Mouse (Mus musculus): Measurements from ENCODE around the gene Shq1. TPM values are rescaled to one million over a fixed set of nuclear protein-coding genes. Genes with fewer than 3 reads are reported as not detected.

Shq1 gene
- polyA plus RNA-seq, 1 experiment, result 6.3 TPM

GRCm38 (mm10) chr6:100674974-100675373, 4.0 kb upstream of the Shq1 start:
- H3K4me1 ChIP-seq (ENCODE audit: control insufficient read depth, insufficient read depth, low read length), result no peaks in the 10 kb centered on the region
- H3K27ac ChIP-seq (ENCODE audit: insufficient read depth, low read length), result no peak overlapping the region
- TF ChIP-seq POLR2A (IDR thresholded peaks at IDR 0.05; ENCODE audit: low read depth, low read length) (no peak), CTCF (IDR thresholded peaks at IDR 0.05; ENCODE audit: borderline replicate concordance, insufficient read depth, low read length) (no peak)
- no peak overlapping the region for H3K4me3 ChIP-seq (ENCODE audit: insufficient read depth, low read length)

GRCm38 (mm10) chr6:100671401-100671800, 444 bp upstream of the Shq1 start:
- no peak for TF ChIP-seq CTCF (IDR thresholded peaks at IDR 0.05; ENCODE audit: borderline replicate concordance, insufficient read depth, low read length)
- no peak for TF ChIP-seq POLR2A (IDR thresholded peaks at IDR 0.05; ENCODE audit: low read depth, low read length)
- Histone ChIP-seq H3K4me1 (ENCODE audit: control insufficient read depth, insufficient read depth, low read length) (no peaks in the 10 kb centered on the region), H3K27ac (ENCODE audit: insufficient read depth, low read length) (no peak overlapping the region), H3K4me3 (ENCODE audit: insufficient read depth, low read length) (peak overlapping the region; percentile 11; the same call in 1 of the 2 replicates)

GRCm38 (mm10) chr6:100670370-100670841, 551 bp downstream of the Shq1 start:
- peak overlapping the region; percentile 88 for H3K4me3 ChIP-seq (ENCODE audit: insufficient read depth, low read length)
- no peaks in the 10 kb centered on the region for H3K4me1 ChIP-seq (ENCODE audit: control insufficient read depth, insufficient read depth, low read length)
- TF ChIP-seq POLR2A (IDR thresholded peaks at IDR 0.05; ENCODE audit: low read depth, low read length) (peak; percentile 17; the same call in 1 of the 2 replicates), CTCF (IDR thresholded peaks at IDR 0.05; ENCODE audit: borderline replicate concordance, insufficient read depth, low read length) (no peak)
- no peak overlapping the region for H3K27ac ChIP-seq (ENCODE audit: insufficient read depth, low read length)

- no peaks in the 10 kb centered on the region for H3K4me1 ChIP-seq (ENCODE audit: control insufficient read depth, insufficient read depth, low read length)
- TF ChIP-seq CTCF (IDR thresholded peaks at IDR 0.05; ENCODE audit: borderline replicate concordance, insufficient read depth, low read length), result no peak
- H3K27ac ChIP-seq (ENCODE audit: insufficient read depth, low read length), result no peak overlapping the region
- no peak overlapping the region for H3K4me3 ChIP-seq (ENCODE audit: insufficient read depth, low read length)
Measured at GRCm38 (mm10) chr6:100668858-100669257, 2.1 kb downstream of the Shq1 start.

- no peak for TF ChIP-seq CTCF (IDR thresholded peaks at IDR 0.05; ENCODE audit: borderline replicate concordance, insufficient read depth, low read length)
- no peak for TF ChIP-seq POLR2A (IDR thresholded peaks at IDR 0.05; ENCODE audit: low read depth, low read length)
- no peaks in the 10 kb centered on the region for H3K4me1 ChIP-seq (ENCODE audit: control insufficient read depth, insufficient read depth, low read length)
- H3K27ac ChIP-seq (ENCODE audit: insufficient read depth, low read length), result no peak overlapping the region
- no peak overlapping the region for H3K4me3 ChIP-seq (ENCODE audit: insufficient read depth, low read length)
Measured at GRCm38 (mm10) chr6:100667644-100668043, 3.3 kb downstream of the Shq1 start.

GRCm38 (mm10) chr6:100662224-100662623, 8.7 kb downstream of the Shq1 start:
- Histone ChIP-seq H3K27ac (ENCODE audit: insufficient read depth, low read length) (no peak overlapping the region), H3K4me1 (ENCODE audit: control insufficient read depth, insufficient read depth, low read length) (peaks cover 4% of the 10 kb centered on the region; the same call in 1 of the 2 replicates), H3K4me3 (ENCODE audit: insufficient read depth, low read length) (no peak overlapping the region)
- TF ChIP-seq CTCF (IDR thresholded peaks at IDR 0.05; ENCODE audit: borderline replicate concordance, insufficient read depth, low read length) (no peak), POLR2A (IDR thresholded peaks at IDR 0.05; ENCODE audit: low read depth, low read length) (no peak)

- no peak for TF ChIP-seq CTCF (IDR thresholded peaks at IDR 0.05; ENCODE audit: borderline replicate concordance, insufficient read depth, low read length)
- TF ChIP-seq POLR2A (IDR thresholded peaks at IDR 0.05; ENCODE audit: low read depth, low read length), result no peak
- H3K4me1 ChIP-seq (ENCODE audit: control insufficient read depth, insufficient read depth, low read length), result peaks cover 4% of the 10 kb centered on the region; the same call in 1 of the 2 replicates
- no peak overlapping the region for H3K27ac ChIP-seq (ENCODE audit: insufficient read depth, low read length)
- H3K4me3 ChIP-seq (ENCODE audit: insufficient read depth, low read length), result no peak overlapping the region
Measured at GRCm38 (mm10) chr6:100660395-100660794, 10.6 kb downstream of the Shq1 start.

- Histone ChIP-seq H3K4me1 (ENCODE audit: control insufficient read depth, insufficient read depth, low read length) (no peaks in the 10 kb centered on the region), H3K4me3 (ENCODE audit: insufficient read depth, low read length) (no peak overlapping the region), H3K27ac (ENCODE audit: insufficient read depth, low read length) (no peak overlapping the region)
- no peak for TF ChIP-seq POLR2A (IDR thresholded peaks at IDR 0.05; ENCODE audit: low read depth, low read length)
- no peak for TF ChIP-seq CTCF (IDR thresholded peaks at IDR 0.05; ENCODE audit: borderline replicate concordance, insufficient read depth, low read length)
Measured at GRCm38 (mm10) chr6:100652535-100652934, 18.4 kb downstream of the Shq1 start.

- H3K4me3 ChIP-seq (ENCODE audit: insufficient read depth, low read length), result no peak overlapping the region
- TF ChIP-seq CTCF (IDR thresholded peaks at IDR 0.05; ENCODE audit: borderline replicate concordance, insufficient read depth, low read length), result no peak
- no peak for TF ChIP-seq POLR2A (IDR thresholded peaks at IDR 0.05; ENCODE audit: low read depth, low read length)
- no peak overlapping the region for H3K27ac ChIP-seq (ENCODE audit: insufficient read depth, low read length)
- H3K4me1 ChIP-seq (ENCODE audit: control insufficient read depth, insufficient read depth, low read length), result 0 out of 2 replicates have a peak, but pooled peaks cover 3% of the 10 kb centered on the region
Measured at GRCm38 (mm10) chr6:100647196-100647595, 23.8 kb downstream of the Shq1 start.

- H3K4me3 ChIP-seq (ENCODE audit: insufficient read depth, low read length), result no peak overlapping the region
- H3K4me1 ChIP-seq (ENCODE audit: control insufficient read depth, insufficient read depth, low read length), result 0 out of 2 replicates have a peak, but pooled peaks cover 3% of the 10 kb centered on the region
- H3K27ac ChIP-seq (ENCODE audit: insufficient read depth, low read length), result no peak overlapping the region
- TF ChIP-seq POLR2A (IDR thresholded peaks at IDR 0.05; ENCODE audit: low read depth, low read length), result no peak
- no peak for TF ChIP-seq CTCF (IDR thresholded peaks at IDR 0.05; ENCODE audit: borderline replicate concordance, insufficient read depth, low read length)
Measured at GRCm38 (mm10) chr6:100645469-100646201, 25.3 kb downstream of the Shq1 start.
